ENCODE assay signal across 22 mouse cellular contexts in genomic region chr10:86164098-86164497, GRCm38 (mm10).
A peak's percentile ranks its signal among the peaks of the same experiment; 100 is the strongest.
DNase-seq lines count a peak whose midpoint lies in the region; ATAC-seq and TF ChIP-seq lines count a peak whose summit lies in the region.
"Had no signal": no experiment of that assay in that cellular context is flagged by ENCODE, and none has a peak within 500 bp of the region (broad histone marks: within the 10 kb centered on the region; RNA-seq: fewer than 3 reads in every experiment).

No protein-coding gene starts in this region.

- H3K4me3 ChIP-seq in forebrain, embryonic 14.5 days (ENCODE audit: low read depth, low read length): no peak overlapping the region
- no peak overlapping the region for H3K4me3 ChIP-seq in forebrain, postnatal 0 days (ENCODE audit: low read depth, low read length)
- H3K4me3 ChIP-seq in heart, embryonic 11.5 days (ENCODE audit: low read depth, low read length): no peak overlapping the region
- H3K4me3 ChIP-seq: forebrain, embryonic 13.5 days; heart, embryonic 13.5 days; limb, embryonic 15.5 days; liver, embryonic 15.5 days; midbrain, embryonic 10.5 days had no signal

- peak; percentile 12 for DNase-seq in forebrain, embryonic 14.5 days (ENCODE audit: low spot score)
- no peak for DNase-seq in forebrain, postnatal 0 days
- DNase-seq in heart, adult 9 months (ENCODE audit: low spot score in 2 of 2): peak; percentile 45 to 71
- DNase-seq in kidney, postnatal 25 days: peak; percentile 18 to 63
- DNase-seq in kidney, postnatal 4 days: no peak
- peak; percentile 19 for DNase-seq in lung, postnatal 14 days
- no peak for DNase-seq in adipocyte (ENCODE audit: low spot score)
- DNase-seq: adrenal gland, postnatal 25 days; cerebellum, adult 8-10 months; cerebellum, postnatal 36 days; gastrocnemius, postnatal 10 days; left cerebral cortex, postnatal 4 days; thymus, adult 18-20 months; thymus, postnatal 36 days had no signal

- no peaks in the 10 kb centered on the region for H3K36me3 ChIP-seq in forebrain, embryonic 14.5 days (ENCODE audit: control insufficient read depth, insufficient read depth, low read length)
- no peaks in the 10 kb centered on the region for H3K36me3 ChIP-seq in forebrain, postnatal 0 days (ENCODE audit: insufficient read depth)
- H3K36me3 ChIP-seq in heart, embryonic 11.5 days (ENCODE audit: control insufficient read depth, insufficient read depth, low read length): no peaks in the 10 kb centered on the region
- H3K36me3 ChIP-seq: heart, embryonic 13.5 days; limb, embryonic 15.5 days; liver, embryonic 15.5 days; midbrain, embryonic 10.5 days had no signal

- no peak for TF ChIP-seq CTCF in forebrain, postnatal 0 days (IDR thresholded peaks at IDR 0.05; ENCODE audit: low read depth)

- ATAC-seq in forebrain, embryonic 14.5 days: no peak
- no peak for ATAC-seq in forebrain, postnatal 0 days
- no peak for ATAC-seq in heart, embryonic 11.5 days (replicated peaks; ENCODE audit: insufficient number of reproducible peaks, low FRiP score, low TSS enrichment)
- ATAC-seq: forebrain, embryonic 13.5 days; inflammation-experienced regulatory T-cells, adult 6 months had no signal

- H3K27me3 ChIP-seq in forebrain, embryonic 14.5 days (replicated peaks; ENCODE audit: control insufficient read depth, insufficient read depth, low read length): no peaks in the 10 kb centered on the region
- H3K27me3 ChIP-seq in forebrain, postnatal 0 days (ENCODE audit: insufficient read depth, low read length): no peaks in the 10 kb centered on the region
- no peaks in the 10 kb centered on the region for H3K27me3 ChIP-seq in heart, embryonic 11.5 days (ENCODE audit: control insufficient read depth, insufficient read depth, low read length)
- H3K27me3 ChIP-seq: forebrain, embryonic 13.5 days; limb, embryonic 15.5 days; liver, embryonic 15.5 days had no signal

- no peak overlapping the region for H3K9ac ChIP-seq in forebrain, embryonic 14.5 days (ENCODE audit: low read length)
- H3K9ac ChIP-seq in forebrain, postnatal 0 days: no peak overlapping the region
- H3K9ac ChIP-seq in heart, embryonic 11.5 days (ENCODE audit: low read depth, low read length): no peak overlapping the region
- H3K9ac ChIP-seq: forebrain, embryonic 13.5 days; heart, embryonic 13.5 days; hindbrain, embryonic 14.5 days; limb, embryonic 15.5 days; liver, embryonic 15.5 days had no signal

- no peak overlapping the region for H3K4me2 ChIP-seq in forebrain, embryonic 14.5 days (ENCODE audit: low read length)
- no peak overlapping the region for H3K4me2 ChIP-seq in forebrain, postnatal 0 days (ENCODE audit: low read depth)
- H3K4me2 ChIP-seq in heart, embryonic 11.5 days: no peak overlapping the region
- H3K4me2 ChIP-seq: forebrain, embryonic 13.5 days; heart, embryonic 13.5 days; hindbrain, embryonic 14.5 days; limb, embryonic 15.5 days; liver, embryonic 15.5 days had no signal

- H3K4me1 ChIP-seq in forebrain, embryonic 14.5 days (ENCODE audit: control insufficient read depth, insufficient read depth, low read length): no peaks in the 10 kb centered on the region
- no peaks in the 10 kb centered on the region for H3K4me1 ChIP-seq in forebrain, postnatal 0 days (ENCODE audit: insufficient read depth)
- H3K4me1 ChIP-seq in heart, embryonic 11.5 days (ENCODE audit: control insufficient read depth, insufficient read depth, low read length): peaks cover 18% of the 10 kb centered on the region

- 29% methylated on average over 3 of the region's 3 CpGs for WGBS in forebrain, embryonic 14.5 days
- WGBS in forebrain, postnatal 0 days: 45% methylated on average over 3 of the region's 3 CpGs
- WGBS in heart, embryonic 11.5 days (ENCODE audit: insufficient replicate concordance): 58% methylated on average over 3 of the region's 3 CpGs

- H3K27ac ChIP-seq in forebrain, embryonic 14.5 days (ENCODE audit: low read depth, low read length): no peak overlapping the region
- no peak overlapping the region for H3K27ac ChIP-seq in forebrain, postnatal 0 days (ENCODE audit: low read depth, low read length)
- H3K27ac ChIP-seq in heart, embryonic 11.5 days (ENCODE audit: low read depth, low read length): no peak overlapping the region
- H3K27ac ChIP-seq: forebrain, embryonic 13.5 days; heart, embryonic 13.5 days; hindbrain, embryonic 14.5 days; limb, embryonic 15.5 days; liver, embryonic 15.5 days; midbrain, embryonic 10.5 days had no signal

- H3K9me3 ChIP-seq in forebrain, embryonic 14.5 days (replicated peaks; ENCODE audit: control insufficient read depth, low read length): no peaks in the 10 kb centered on the region
- H3K9me3 ChIP-seq in forebrain, postnatal 0 days (ENCODE audit: low read length): no peaks in the 10 kb centered on the region
- H3K9me3 ChIP-seq in heart, embryonic 11.5 days (replicated peaks; ENCODE audit: control insufficient read depth, low read length): no peaks in the 10 kb centered on the region
- H3K9me3 ChIP-seq: forebrain, embryonic 13.5 days; heart, embryonic 13.5 days; limb, embryonic 15.5 days; liver, embryonic 15.5 days; midbrain, embryonic 10.5 days had no signal

Comparison
In these comparisons a context has a peak if more than half of its experiments do, and no peak if none do; other contexts are left out.
1. DNase-seq: peak in forebrain, embryonic 14.5 days (single experiment), heart, adult 9 months (2 of 2), kidney, postnatal 25 days (2 of 2) and lung, postnatal 14 days (single experiment); none in forebrain, postnatal 0 days (single experiment), kidney, postnatal 4 days (0 of 2) and adipocyte (single experiment).